Mouse (Mus musculus) cerebellum, postnatal 36 days (tissue): ENCODE data around the gene Ifih1.

Experiments used
- DNase-seq, 2 experiments: peaks; one replicate each; pipeline ENCODE4 v3.0.0; 2021 to 2022; ENCODE audit warnings: mixed read lengths in 2 of 2

Ifih1 gene

GRCm38 (mm10) chr2:62548104-62548503, 98.0 kb downstream of the Ifih1 start:
- no peak for DNase-seq
